Mouse (Mus musculus) adrenal gland, adult 2 months (tissue): ENCODE data around the gene Cradd. TPM values are rescaled to one million over a fixed set of nuclear protein-coding genes. Genes with fewer than 3 reads are reported as not detected.

Experiments
- DNase-seq: peaks from one replicate; pipeline ENCODE4 v3.0.0; 2021
- polyA plus RNA-seq: library from polyadenylated mRNA; depleted of rRNA; stranded (reverse); fragments of >200 nt; gene quantifications from 2 replicates; pipeline ENCODE4 v1.2.3, GENCODE M21; 2012
- total RNA-seq, 2 experiments: library from RNA; stranded (reverse); gene quantifications; 2 replicates each; pipeline ENCODE4 v1.2.3; 2021

Cradd gene
- total and polyA plus RNA-seq, 3 experiments: 12.7 to 31.1 (median 13.1) TPM

DNA sequence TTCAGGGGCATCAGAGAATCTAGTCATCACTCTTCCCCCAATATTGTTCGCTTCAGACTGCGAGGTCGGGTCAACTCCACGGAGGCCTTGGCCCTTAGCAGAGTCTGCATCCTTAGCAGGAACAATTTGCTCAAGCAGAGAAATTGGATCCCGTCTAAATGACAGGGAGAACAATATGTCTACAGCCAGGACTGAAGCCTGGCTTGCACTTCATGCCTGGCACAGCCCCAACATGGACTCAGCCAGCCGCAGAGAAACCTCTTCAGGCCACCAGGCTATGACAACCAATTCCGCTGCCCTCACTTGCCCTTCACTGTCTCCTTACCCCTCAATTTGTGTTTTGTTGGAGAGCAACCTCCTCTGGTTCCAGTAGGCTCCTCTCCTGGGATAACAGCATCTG, 123.6 kb downstream of the Cradd start:
- peak; percentile 31 for DNase-seq

DNA sequence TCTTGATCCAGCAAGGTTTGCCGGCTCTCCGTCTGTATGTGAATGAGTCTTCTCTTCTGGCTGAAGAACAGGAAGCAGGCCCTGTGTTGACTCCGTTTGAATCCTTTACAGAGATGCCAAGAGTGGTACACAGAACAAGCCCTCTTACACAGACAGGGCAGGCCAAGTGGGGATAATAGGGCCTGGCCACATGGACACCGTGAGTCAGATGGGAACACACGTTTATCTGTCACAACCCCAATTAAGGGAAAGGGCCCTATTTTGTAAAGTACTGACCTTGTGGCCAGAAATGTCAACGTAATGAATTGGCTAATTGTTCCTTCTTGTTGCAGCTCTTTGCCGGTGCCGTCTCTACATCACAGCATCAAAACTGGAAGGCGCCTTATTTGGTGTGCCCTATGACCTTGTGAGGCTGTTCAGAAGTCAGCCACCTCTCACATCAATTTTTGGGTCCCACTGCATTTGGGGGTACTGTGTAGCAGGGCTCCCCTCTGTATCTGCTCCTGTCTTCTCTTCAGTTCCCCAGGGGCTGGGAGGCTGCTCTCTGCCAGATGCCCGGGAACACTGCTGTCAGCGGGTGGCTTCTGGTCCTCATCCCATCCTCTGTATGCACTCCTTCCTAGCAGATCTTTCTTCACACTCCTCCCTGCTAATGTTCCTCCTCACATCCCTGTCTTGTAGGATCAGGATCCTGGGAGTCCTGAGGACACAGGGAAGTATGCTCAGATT, 124.2 kb downstream of the Cradd start:
- DNase-seq: peak; percentile 30

DNA sequence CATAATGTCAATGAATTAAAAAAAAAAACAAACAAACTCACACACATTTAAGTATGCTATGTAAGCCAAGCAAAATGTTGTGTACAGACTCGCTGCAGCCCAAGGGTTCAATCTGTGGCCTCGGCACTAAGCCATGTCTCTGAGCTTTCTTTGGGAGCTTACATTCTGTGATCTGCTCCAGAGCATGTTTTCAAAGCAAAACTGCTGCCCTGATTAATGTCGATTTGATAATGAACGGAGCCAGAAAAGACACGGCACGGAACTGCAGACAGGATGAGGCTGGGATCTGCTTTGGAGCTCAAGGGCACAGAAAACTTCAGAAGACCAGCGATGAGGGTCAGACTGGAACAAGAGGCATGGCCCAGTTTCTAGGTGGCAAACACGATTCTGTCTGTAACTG, 126.6 kb downstream of the Cradd start:
- DNase-seq: peak; percentile 52

DNA sequence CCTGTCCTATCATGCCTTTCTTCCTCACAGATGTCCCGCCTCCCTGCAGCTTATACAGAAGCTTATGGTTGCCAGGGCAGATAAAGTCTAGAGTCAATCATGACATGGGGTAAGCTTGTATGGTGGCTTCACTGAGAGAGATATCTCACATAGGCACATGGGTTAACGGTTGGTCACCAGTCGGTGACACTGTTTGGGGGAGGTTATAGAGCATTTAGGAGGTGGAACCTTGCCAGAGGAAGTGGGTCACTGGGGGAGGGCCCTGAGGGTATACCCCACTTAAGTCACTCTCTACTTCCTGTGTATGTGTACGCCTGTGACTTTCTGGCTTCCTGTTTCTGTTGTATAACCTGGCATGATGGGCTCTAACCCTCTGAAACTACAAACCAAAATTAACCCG, 128.2 kb downstream of the Cradd start:
- DNase-seq: no peak

DNA sequence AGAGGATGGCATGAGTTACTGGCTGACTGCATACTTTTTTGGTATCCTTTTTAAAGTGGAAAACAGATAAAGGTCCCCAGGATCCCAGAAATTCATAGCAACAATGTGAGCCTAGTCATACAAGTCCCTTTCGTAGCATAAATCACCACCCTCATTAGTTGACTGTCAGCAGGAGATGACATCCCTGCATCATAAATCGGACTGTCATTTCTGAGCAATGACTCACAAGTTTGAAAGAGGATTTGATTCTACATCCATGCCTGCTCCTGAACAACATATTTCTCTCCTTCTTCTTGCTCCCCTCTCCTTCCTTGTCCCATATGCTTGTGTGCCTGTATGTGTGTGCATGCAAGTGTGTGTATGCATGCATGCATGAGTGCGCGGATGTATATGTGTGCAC, 129.2 kb downstream of the Cradd start:
- DNase-seq: peak; percentile 58

DNA sequence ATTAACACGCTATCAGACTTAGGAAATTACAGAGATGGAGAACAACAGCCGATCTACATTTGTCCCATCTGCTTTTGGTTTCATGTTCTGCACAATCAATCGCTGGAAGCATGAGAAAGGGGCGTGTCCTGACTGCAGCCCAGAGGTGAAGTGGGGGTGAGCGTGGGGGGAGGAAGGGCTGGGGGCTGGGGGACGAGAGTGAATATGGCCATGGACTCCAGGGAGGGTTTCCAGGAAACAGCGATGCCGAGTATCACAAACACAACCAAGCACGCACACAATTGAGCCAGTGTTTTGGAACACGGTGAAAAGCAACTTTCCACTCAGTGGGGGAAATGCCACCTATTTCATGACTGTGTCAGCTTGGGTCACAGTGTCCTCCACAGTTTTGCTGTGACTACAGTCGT, 130.1 kb downstream of the Cradd start:
- peak; percentile 12 for DNase-seq

DNA sequence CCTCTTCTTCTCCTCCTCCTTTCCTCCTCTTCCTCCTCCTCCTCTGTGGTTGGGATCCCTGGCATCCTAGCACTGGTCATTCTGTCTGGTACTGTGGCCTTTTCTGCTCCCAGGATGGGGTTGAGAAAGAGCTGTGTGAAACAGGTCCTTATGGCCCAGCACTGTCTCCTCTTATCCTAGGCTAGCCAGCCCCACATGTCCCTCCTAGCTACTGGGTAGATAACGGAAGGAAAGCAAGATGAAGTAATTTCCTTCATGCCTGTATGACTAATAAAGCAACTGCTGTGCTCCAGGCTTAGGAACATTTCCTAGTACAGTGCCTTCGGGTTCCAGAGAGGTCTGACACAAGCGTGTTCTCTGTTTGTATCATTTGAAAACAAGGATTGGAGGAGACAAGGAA, 132.1 kb downstream of the Cradd start:
- DNase-seq: peak; percentile 28

DNA sequence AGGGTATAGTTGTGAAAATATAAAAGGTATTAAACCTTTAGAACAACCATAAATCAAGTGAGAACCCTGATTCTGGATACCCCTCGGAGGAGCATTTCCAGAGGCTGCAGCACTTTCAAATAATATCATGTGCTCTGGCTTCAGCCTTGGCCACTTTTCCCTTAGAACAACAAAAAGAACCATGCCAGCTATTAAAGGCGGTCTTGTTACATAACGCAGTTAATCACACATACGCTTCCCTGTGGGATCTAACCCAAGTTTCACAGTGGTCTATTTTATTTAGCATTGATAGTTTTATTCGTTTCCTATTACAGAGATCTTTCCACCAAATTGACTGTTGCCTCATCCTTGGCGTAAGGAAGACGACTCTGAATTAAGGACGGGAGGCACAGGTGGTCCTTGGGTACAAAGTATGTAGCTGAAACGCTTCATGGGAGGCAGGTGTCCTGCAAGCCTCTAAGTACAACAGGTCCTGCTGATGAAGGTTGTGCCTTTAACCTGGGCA, 132.7 kb downstream of the Cradd start:
- DNase-seq: no peak

DNA sequence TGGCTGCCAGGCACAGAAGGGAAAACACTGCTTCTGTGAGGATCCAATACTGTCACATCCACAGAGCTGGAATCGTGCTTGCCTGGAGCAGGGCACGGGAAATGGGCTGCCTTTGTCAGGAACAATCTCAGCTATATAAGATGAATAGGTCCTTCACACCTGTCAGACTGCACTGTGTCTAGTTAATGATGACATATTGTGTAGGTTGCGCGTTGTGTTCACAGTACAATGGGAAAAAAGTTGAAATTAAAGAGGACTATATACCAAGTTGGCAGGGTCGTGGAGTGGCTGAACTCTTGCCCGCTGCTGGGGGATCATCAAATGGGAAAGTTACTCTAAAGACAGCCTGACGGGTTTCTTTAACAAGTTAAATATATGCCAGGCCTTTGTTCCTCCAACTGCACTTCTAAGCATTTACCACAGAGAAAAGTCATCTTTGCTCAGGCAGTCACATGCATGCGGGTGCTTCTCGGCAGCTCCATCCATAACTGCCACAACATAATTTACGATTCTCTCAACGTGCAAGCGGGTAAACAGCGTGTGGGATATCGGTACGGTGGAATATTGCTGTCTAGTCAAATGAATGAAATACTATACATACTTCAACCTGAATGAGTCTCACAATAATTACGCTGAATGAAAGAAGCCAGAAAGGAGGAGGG, 134.3 kb downstream of the Cradd start:
- no peak for DNase-seq

DNA sequence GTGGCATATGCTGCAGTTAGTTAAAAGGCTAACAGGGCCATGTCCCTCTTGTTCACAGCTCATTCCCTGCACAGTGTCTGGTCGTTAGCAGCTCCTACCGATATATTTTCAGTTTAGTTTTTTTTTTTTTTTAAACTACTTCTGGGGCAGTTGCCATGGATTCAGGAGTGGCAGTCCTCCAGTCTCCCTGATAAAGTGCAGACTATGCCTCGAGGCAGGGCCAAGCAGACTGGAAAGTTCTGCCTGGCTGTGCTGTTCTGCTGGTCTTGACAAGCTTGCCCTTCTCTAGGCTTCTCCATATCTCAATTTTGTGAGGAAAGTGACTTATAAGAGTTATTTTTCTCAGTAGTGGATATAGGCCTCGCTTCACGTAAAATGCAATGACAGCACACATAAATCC, 139.7 kb downstream of the Cradd start:
- no peak for DNase-seq

DNA sequence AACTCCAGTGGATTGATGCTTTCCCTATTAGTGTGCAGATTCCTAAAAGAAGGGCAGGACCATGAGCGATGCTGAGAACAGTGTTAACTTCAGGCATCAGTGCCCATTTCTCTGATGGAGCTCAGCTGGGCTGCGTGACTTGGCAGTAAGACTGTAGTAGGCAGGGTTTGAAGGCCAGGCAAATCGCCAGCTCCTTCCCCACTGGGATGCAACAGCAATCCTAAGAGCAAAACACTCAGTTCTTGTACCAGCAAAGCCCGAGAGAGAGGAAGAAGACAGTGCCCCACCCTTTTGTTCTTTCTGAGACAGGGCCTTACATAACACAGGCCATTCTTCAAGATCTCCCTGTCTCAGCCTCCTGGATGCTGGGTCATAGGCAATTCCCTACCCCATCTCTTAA, 140.9 kb downstream of the Cradd start:
- peak; percentile 61 for DNase-seq

DNA sequence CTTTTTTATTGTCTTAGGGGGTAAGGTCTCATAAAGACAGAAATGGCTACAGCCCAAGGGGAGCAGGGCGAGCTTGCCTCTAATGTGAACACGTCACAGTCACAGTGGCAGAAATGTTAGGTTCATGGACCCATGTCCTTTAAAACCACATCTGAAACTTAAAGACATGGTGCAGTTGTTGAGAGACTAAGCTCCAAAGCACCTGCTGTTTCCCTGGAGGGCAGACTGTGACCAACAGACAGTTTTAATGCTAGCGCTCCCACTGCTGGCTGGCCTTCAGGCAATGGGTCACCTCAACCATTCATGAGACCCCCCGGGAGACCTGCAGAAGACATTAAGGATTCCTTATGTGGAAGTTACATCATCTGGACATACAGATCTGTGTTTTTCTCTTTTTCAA, 141.5 kb downstream of the Cradd start:
- DNase-seq: no peak

DNA sequence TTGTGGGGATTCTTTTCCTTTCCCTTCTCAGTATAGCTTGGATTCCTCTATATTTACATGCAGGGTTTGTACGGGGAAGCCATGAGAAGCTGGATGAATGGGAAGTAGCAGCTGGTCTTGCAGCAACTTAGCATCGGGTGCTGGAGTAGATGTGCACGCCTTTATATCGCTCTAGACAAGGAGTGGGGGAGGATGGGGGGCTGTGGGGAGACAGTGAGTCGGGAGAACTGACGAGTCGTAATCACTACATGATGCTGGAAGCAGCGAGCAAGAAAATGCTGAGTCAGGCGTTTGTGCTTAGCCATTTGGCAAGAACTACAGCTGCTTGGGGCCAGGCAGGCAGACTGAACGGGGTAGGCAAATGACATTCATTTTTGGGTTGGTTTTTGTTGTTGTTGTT, 142.4 kb downstream of the Cradd start:
- DNase-seq: no peak

DNA sequence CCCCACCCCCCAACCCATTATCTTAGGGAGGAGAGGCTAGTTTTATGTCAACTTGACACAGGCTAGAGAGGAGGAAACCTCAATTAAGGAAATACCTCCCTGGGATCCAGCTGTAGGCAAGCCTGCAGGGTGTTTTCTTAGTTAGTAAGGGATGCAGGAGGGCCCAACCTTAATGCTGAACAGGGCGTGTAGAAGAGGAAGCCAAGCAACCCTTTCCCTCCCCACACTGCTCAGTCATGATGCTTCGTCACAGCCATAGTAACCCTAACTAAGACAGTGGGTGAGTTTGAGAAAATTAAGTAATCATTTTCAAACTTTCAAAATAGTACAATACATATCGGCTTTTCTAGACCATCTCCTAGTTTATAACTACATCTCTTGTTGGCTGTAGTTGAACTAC, 143.0 kb downstream of the Cradd start:
- no peak for DNase-seq

DNA sequence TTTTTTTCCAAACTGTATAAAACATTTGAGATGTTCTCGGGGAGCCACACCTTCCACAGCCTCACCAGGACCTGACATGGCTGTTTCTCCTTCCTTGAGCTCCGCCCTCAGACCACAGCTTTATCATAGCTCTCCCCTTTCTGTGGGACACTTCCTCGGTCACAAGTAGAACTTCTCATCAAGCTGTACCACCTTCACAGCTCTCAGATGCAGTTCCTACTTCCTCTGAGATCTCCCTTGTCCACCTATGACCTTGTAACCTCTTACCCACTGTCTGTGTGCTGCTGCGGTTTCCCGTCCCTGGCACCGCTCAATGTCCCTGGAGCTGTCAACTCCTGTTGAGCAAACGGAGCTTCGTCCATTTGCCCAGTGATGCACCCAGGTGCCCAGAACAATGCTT, 143.8 kb downstream of the Cradd start:
- peak; percentile 10 for DNase-seq

DNA sequence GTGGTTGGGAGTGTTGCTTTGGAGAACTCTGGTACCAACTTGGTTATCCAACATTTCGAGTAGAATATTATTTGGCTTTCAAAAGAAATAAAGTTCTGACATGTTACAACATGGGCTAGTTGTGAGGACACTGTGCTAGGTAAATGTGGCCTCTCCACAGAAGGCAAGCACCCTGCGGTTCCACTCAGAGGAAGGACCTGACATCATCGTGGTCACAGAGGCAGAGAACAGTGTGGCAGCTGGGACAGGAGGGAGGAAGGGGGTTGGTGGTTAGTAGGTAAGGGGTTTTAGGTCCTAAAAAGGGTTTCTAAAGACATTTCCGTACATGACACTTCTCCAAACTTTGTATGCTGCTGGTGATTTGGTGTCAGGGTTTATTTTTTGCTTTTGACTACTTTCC, 145.1 kb downstream of the Cradd start:
- DNase-seq: no peak

DNA sequence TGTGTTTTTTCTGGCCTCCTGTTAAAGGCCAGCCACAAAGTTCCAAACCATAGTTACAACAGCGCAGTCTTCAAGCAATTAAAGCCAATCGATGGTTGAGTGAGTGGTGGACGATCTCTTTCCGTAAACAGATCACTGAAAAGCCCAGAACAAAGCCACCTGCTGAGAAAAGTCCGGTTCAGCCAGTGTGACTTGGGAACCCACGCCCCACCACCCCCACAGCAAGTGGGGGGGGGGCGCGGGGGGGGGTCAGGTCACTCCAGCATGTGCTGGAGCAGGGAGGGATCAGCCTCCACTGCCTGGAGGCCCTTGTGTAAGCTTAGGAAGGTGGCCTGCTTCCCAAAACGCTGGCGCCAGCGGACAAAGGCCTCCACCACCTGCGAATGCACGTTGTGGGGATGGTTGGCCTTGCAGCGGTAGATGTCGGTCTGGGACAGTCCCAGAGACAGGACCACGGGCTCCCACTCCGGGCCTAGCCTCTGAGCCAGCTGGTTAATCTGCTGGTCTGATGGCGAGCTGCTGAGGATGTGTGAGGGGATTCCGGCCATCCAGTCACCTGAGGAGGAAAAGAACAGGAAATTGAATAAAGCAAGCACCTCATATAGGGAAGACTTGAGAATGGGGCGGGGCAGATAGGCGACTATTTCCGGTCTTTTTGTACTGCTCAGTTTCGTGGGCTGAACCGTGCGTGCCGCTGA, 148.4 kb downstream of the Cradd start:
- DNase-seq: no peak

DNA sequence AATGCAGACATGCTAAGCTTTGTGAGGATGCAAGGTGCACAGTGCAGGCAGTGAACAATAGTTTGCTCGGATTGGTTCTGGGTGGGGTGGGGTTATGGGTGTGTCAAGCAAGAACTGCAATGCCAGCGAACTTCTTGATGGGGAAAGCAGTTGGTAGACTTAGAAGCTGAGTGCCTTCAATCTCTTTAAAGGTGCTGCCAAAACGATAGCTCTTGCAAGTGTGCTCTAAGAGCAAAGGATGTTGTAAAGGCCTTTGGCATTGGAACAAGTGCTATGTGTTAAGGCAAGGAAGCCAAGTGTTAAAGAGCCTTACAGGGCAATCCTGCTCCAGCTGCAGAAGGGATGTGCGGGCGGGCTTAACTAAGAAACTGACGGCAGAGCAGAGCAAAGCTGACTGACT, 149.7 kb downstream of the Cradd start:
- no peak for DNase-seq

DNA sequence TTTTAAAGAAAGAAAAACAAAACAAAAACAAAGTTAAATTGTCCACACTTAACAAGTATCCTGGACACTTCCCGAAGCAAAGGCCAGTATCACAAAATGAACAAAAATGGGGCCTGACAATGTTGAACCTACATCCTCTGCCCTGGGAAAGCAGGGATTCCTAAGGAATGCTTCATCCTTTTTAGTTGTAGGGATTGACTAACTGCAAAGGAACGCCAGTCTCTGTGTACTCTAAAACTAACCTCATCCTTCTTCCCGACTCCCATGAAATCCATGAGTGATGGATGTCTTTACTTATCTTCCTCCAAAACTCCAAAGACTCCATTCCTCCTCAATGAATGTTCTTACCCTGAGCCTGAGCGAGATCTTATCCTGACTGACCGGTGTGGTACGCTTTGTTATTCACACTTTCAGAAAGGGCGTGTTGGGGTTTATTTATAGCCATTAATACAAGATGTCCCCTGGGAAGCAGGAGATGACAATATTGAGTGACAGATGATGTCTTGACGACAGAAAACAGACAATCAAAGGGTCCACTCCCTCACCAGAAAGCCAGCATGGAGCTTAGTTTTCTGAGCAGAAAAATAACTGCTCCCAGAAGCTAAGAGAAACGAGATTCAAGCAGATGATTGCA, 153.1 kb downstream of the Cradd start:
- DNase-seq: no peak

DNA sequence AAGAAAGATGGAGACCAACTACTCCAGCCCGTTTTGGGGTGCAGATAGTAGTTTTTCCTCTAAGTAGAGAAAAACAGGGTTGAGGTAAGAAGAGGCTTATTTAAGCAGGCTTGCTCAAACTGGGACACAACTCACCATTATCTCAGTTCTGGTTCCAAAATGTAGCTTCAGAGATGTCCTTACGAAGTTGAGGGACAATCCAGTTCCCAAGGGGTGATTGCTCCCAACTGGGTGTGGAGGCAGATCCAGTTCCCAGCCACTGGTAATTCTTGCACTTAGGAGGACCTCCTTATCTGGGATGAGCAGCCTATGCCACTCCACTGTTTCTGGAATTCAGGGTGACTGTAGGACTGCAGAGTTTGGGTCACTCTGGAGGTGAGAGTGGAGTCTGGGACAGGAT, 159.0 kb downstream of the Cradd start:
- no peak for DNase-seq

DNA sequence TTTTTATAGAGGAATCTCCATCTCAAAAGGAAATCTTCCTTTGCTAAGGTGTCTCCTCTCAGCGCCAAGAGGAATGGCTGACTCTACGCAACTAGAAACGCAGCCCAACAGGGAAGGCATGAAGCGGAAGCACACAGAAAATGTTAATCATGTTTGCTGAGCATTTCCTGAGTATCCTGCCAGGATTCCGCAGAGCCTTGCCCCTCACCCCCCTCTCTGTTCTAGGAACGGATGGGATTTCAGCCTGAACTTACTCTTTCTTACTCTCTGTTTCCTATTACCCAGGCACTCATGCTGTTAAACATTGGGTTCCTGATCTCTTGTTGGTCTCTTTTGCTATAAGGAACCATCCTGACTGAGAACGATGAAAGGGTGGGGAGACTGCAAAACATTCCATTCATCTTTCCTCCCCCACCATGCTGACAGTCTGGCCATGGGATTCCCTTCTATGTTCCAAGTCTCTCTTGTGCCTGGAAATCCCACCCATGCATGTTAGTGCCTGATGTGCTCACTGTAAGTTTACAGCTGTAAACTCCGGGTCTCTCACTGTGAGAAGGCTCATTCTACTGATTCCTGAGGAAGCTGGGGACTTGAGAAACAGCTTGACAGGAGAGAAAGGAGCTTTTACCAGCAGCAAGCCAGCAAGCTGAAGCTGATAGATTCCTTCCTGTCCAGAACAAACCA, 161.1 kb downstream of the Cradd start:
- no peak for DNase-seq

DNA sequence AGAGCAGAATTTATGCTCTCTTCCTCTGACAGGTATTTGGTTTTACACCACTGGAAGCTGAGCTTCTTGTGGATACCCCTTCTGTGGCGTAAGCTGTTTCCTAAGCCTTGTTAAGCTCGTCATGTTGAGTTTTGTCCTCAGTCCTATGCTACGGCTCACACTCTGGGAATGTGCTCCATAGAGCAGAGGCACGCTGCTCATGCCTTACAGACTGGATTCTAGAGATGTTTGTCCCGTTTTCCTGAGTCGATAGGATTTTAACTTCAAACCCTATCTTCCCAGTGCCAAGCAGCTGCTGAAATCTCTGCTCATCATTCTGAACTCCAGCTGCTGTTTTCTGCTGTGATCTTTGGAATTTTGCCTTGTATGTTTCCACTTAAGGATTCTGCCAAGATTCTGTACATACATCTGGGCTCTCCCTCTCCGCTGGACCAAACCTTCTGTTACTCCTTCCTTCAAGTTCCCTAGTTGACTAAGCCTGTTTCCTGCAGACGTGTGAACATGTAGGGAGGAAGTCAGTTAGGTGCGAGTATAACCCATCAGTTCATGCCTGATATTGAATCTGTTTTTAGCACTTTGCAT, 164.2 kb downstream of the Cradd start:
- no peak for DNase-seq
